8 mouse cellular contexts compared by ENCODE assay signal in genomic region chr10:128845516-128845915, GRCm38 (mm10). TPM values are rescaled to one million over a fixed set of nuclear protein-coding genes. Genes with fewer than 3 reads are reported as not detected.
DNase-seq lines count a peak whose midpoint lies in the region; ATAC-seq lines count a peak whose summit lies in the region.

No protein-coding gene starts in this region.

- DNase-seq in cerebellum, adult 9-10 months: peak; percentile 25
- peak; percentile 24 to 33 for DNase-seq in left cerebral cortex, postnatal 14 days (ENCODE audit: low spot score in 2 of 2)
- DNase-seq in left cerebral cortex, adult 8-10 months (ENCODE audit: low spot score in 2 of 2): no peak
- DNase-seq in embryo, embryonic 11 days: peak; percentile 71
- no peak for DNase-seq in spleen, adult 12 weeks (ENCODE audit: low spot score)
- DNase-seq in heart, adult 11 months: no peak

- H3K4me1 ChIP-seq in neural tube, embryonic 15.5 days: peaks cover 4% of the 10 kb centered on the region; the same call in 1 of the 2 replicates

- ATAC-seq in cerebellum, adult (ENCODE audit: insufficient number of reproducible peaks, low FRiP score, low TSS enrichment): no peak
- no peak for ATAC-seq in neural tube, embryonic 15.5 days (ENCODE audit: low FRiP score)

- H3K27ac ChIP-seq in neural tube, embryonic 15.5 days (replicated peaks): no peak overlapping the region

- no peak overlapping the region for H3K4me3 ChIP-seq in neural tube, embryonic 15.5 days (replicated peaks)

- 0 out of 2 replicates have a peak overlapping the region, but pooled peaks have one; percentile 1 for H3K4me2 ChIP-seq in neural tube, embryonic 15.5 days

- H3K36me3 ChIP-seq in neural tube, embryonic 15.5 days: peaks cover 49% of the 10 kb centered on the region

- no peaks in the 10 kb centered on the region for H3K9me3 ChIP-seq in neural tube, embryonic 15.5 days (replicated peaks)

- no peaks in the 10 kb centered on the region for H3K27me3 ChIP-seq in neural tube, embryonic 15.5 days (replicated peaks)

- intact Hi-C loops in left cerebral cortex, postnatal 14 days (cut with DNase I): loop anchor here (2.0 to 5.0 kb wide), 2 partner anchors 49 to 132 kb away; no protein-coding TSS in a partner anchor

- 20% methylated on average over 2 of the region's 2 CpGs for WGBS in neural tube, embryonic 15.5 days

- no peak overlapping the region for H3K9ac ChIP-seq in neural tube, embryonic 15.5 days (replicated peaks)

RNA-seq across cellular contexts. Expression of gene Ormdl2, which starts 24.1 kb away (rescaled TPM):
- total RNA-seq in left cerebral cortex, postnatal 14 days (2021): 1 to 10 TPM; 5.6 to 7.2 TPM
- 1 to 10 TPM; 6.5 to 8.7 (median 7.8) TPM for total RNA-seq in left cerebral cortex, adult 8-10 months (2022)
- polyA plus RNA-seq in neural tube, embryonic 15.5 days (2015; fragmentation: Nextera tagmentation; extraction: Ambion mirVana): 23.5 and 34.2 TPM in 2 replicates

RNA-seq across cellular contexts. Expression of gene Sarnp, which starts 28.4 kb away (rescaled TPM):
- 10 to 100 TPM; 38.9 to 41.7 TPM for total RNA-seq in left cerebral cortex, postnatal 14 days (2021)
- total RNA-seq in left cerebral cortex, adult 8-10 months (2022): 10 to 100 TPM; 29.7 to 35.2 (median 31.2) TPM
- 147 and 153 TPM in 2 replicates for polyA plus RNA-seq in neural tube, embryonic 15.5 days (2015; fragmentation: Nextera tagmentation; extraction: Ambion mirVana)

RNA-seq across cellular contexts. Expression of gene Tmem198b, which starts 41.3 kb away (rescaled TPM):
- total RNA-seq in left cerebral cortex, postnatal 14 days (2021): 10 to 100 TPM; 10.4 to 11.6 TPM
- 10 to 100 TPM; 10.5 to 12.0 (median 11.4) TPM for total RNA-seq in left cerebral cortex, adult 8-10 months (2022)
- 14.4 and 16.6 TPM in 2 replicates for polyA plus RNA-seq in neural tube, embryonic 15.5 days (2015; fragmentation: Nextera tagmentation; extraction: Ambion mirVana)

RNA-seq across cellular contexts. Expression of gene Dnajc14, which starts 41.7 kb away (rescaled TPM):
- 10 to 100 TPM; 68.1 to 68.6 TPM for total RNA-seq in left cerebral cortex, postnatal 14 days (2021)
- 10 to 100 TPM; 62.4 to 73.2 (median 65.8) TPM for total RNA-seq in left cerebral cortex, adult 8-10 months (2022)
- 50.6 TPM in 2 replicates for polyA plus RNA-seq in neural tube, embryonic 15.5 days (2015; fragmentation: Nextera tagmentation; extraction: Ambion mirVana)

RNA-seq across cellular contexts. Expression of gene Gdf11, which starts 46.0 kb away (rescaled TPM):
- total RNA-seq in left cerebral cortex, postnatal 14 days (2021): 10 to 100 TPM; 11.6 to 15.7 TPM
- total RNA-seq in left cerebral cortex, adult 8-10 months (2022): 10 to 100 TPM; 13.3 to 15.2 (median 13.9) TPM
- polyA plus RNA-seq in neural tube, embryonic 15.5 days (2015; fragmentation: Nextera tagmentation; extraction: Ambion mirVana): 6.8 and 9.0 TPM in 2 replicates

Comparison
In these comparisons a context has a peak if more than half of its experiments do, and no peak if none do; other contexts are left out.
1. DNase-seq: peak in cerebellum, adult 9-10 months (single experiment), left cerebral cortex, postnatal 14 days (2 of 2) and embryo, embryonic 11 days (single experiment); none in left cerebral cortex, adult 8-10 months (0 of 2), spleen, adult 12 weeks (single experiment) and heart, adult 11 months (single experiment).